Mouse (Mus musculus): ENCODE measurements at regions not wholly inside any gene's neighbourhood (a gene's known extent, or its start where the extent isn't known, plus 50 kb on each side); places are given as distances from the start of the nearest gene placed in this dataset.
"Not testable (repeated sequence)": the region's sequence is repeated elsewhere in the genome, so short reads cannot be mapped to it uniquely, and the experiment has no call there.

GRCm38 (mm10) chr10:70838147-70838546, 182.4 kb upstream of the Phyhipl start:
- H3K27me3 ChIP-seq (ENCODE audit: control insufficient read depth, insufficient read depth, low read length) = no peaks in the 10 kb centered on the region
- H3K27ac ChIP-seq = no peak overlapping the region
- 82% methylated on average over 4 of the region's 4 CpGs for WGBS
- no peaks in the 10 kb centered on the region for H3K4me1 ChIP-seq (ENCODE audit: control insufficient read depth, insufficient read depth, low read length)
- no peaks in the 10 kb centered on the region for H3K36me3 ChIP-seq (ENCODE audit: control insufficient read depth, insufficient read depth, low read length)
- intact Hi-C loops (cut with DNase I) = no loop called here
- no peak overlapping the region for H3K9ac ChIP-seq (ENCODE audit: low read depth, low read length)
- H3K4me3 ChIP-seq = no peak overlapping the region
- no peak for TF ChIP-seq EP300 (IDR thresholded peaks at IDR 0.05; ENCODE audit: insufficient read depth, low read depth, low read length)
- no peak for TF ChIP-seq POLR2A (IDR thresholded peaks at IDR 0.05; ENCODE audit: insufficient read depth, low read depth, low read length)
- no peaks in the 10 kb centered on the region; the same call in 1 of the 2 replicates for H3K79me2 ChIP-seq (replicated peaks; ENCODE audit: control insufficient read depth, insufficient read depth, low read length)
- DNase-seq = no peak

- intact Hi-C loops (cut with DNase I) = no loop called here
- H3K27ac ChIP-seq = no peak overlapping the region
- no peak for DNase-seq
- H3K9ac ChIP-seq (ENCODE audit: low read depth, low read length) = no peak overlapping the region
- WGBS = 84% methylated on average over 6 of the region's 6 CpGs
- H3K27me3 ChIP-seq (ENCODE audit: control insufficient read depth, insufficient read depth, low read length) = no peaks in the 10 kb centered on the region
- H3K4me3 ChIP-seq = no peak overlapping the region
- H3K79me2 ChIP-seq (replicated peaks; ENCODE audit: control insufficient read depth, insufficient read depth, low read length) = no peaks in the 10 kb centered on the region; the same call in 1 of the 2 replicates
- TF ChIP-seq EP300 (IDR thresholded peaks at IDR 0.05; ENCODE audit: insufficient read depth, low read depth, low read length) = no peak
- TF ChIP-seq CTCF (IDR thresholded peaks at IDR 0.05) = no peak
- TF ChIP-seq POLR2A (IDR thresholded peaks at IDR 0.05; ENCODE audit: insufficient read depth, low read depth, low read length) = no peak
- H3K4me1 ChIP-seq (ENCODE audit: control insufficient read depth, insufficient read depth, low read length) = no peaks in the 10 kb centered on the region
- H3K36me3 ChIP-seq (ENCODE audit: control insufficient read depth, insufficient read depth, low read length) = no peaks in the 10 kb centered on the region
Measured at GRCm38 (mm10) chr10:70837326-70837725, 181.6 kb upstream of the Phyhipl start.

- Histone ChIP-seq H3K36me3 (ENCODE audit: control insufficient read depth, insufficient read depth, low read length) (no peaks in the 10 kb centered on the region), H3K27ac (no peak overlapping the region), H3K27me3 (ENCODE audit: control insufficient read depth, insufficient read depth, low read length) (no peaks in the 10 kb centered on the region), H3K9ac (ENCODE audit: low read depth, low read length) (no peak overlapping the region), H3K79me2 (replicated peaks; ENCODE audit: control insufficient read depth, insufficient read depth, low read length) (no peaks in the 10 kb centered on the region; the same call in 1 of the 2 replicates), H3K4me3 (no peak overlapping the region), H3K4me1 (ENCODE audit: control insufficient read depth, insufficient read depth, low read length) (no peaks in the 10 kb centered on the region)
- no peak for TF ChIP-seq POLR2A (IDR thresholded peaks at IDR 0.05; ENCODE audit: insufficient read depth, low read depth, low read length)
- no peak for TF ChIP-seq EP300 (IDR thresholded peaks at IDR 0.05; ENCODE audit: insufficient read depth, low read depth, low read length)
- no peak for TF ChIP-seq CTCF (IDR thresholded peaks at IDR 0.05)
- 53% methylated on average over 4 of the region's 4 CpGs for whole genome bisulfite sequencing
- intact Hi-C loops (cut with DNase I) = no loop called here
- DNase-seq = no peak
Measured at GRCm38 (mm10) chr10:70832616-70833015, 176.9 kb upstream of the Phyhipl start.

GRCm38 (mm10) chr10:70828217-70828616, 172.5 kb upstream of the Phyhipl start:
- 35% methylated on average over 4 of the region's 4 CpGs for WGBS
- no peak for DNase-seq
- Histone ChIP-seq H3K4me3 (no peak overlapping the region), H3K27me3 (ENCODE audit: control insufficient read depth, insufficient read depth, low read length) (no peaks in the 10 kb centered on the region), H3K9ac (ENCODE audit: low read depth, low read length) (no peak overlapping the region), H3K27ac (no peak overlapping the region), H3K79me2 (replicated peaks; ENCODE audit: control insufficient read depth, insufficient read depth, low read length) (no peaks in the 10 kb centered on the region), H3K4me1 (ENCODE audit: control insufficient read depth, insufficient read depth, low read length) (no peaks in the 10 kb centered on the region), H3K36me3 (ENCODE audit: control insufficient read depth, insufficient read depth, low read length) (no peaks in the 10 kb centered on the region)
- intact Hi-C loops (cut with DNase I) = no loop called here
- no peak for TF ChIP-seq CTCF (IDR thresholded peaks at IDR 0.05)
- no peak for TF ChIP-seq POLR2A (IDR thresholded peaks at IDR 0.05; ENCODE audit: insufficient read depth, low read depth, low read length)
- no peak for TF ChIP-seq EP300 (IDR thresholded peaks at IDR 0.05; ENCODE audit: insufficient read depth, low read depth, low read length)

GRCm38 (mm10) chr10:70827522-70827921, 171.8 kb upstream of the Phyhipl start:
- H3K36me3 ChIP-seq (ENCODE audit: control insufficient read depth, insufficient read depth, low read length); H3K27ac ChIP-seq; H3K4me3 ChIP-seq; DNase-seq; H3K9ac ChIP-seq (ENCODE audit: low read depth, low read length); H3K79me2 ChIP-seq (replicated peaks; ENCODE audit: control insufficient read depth, insufficient read depth, low read length); H3K27me3 ChIP-seq (ENCODE audit: control insufficient read depth, insufficient read depth, low read length); intact Hi-C loops (cut with DNase I); H3K4me1 ChIP-seq (ENCODE audit: control insufficient read depth, insufficient read depth, low read length): not testable (repeated sequence)
- 88% methylated on average over 2 of the region's 2 CpGs for WGBS

GRCm38 (mm10) chr10:70826706-70827105, 170.9 kb upstream of the Phyhipl start:
- DNase-seq = no peak
- Histone ChIP-seq H3K27ac (no peak overlapping the region), H3K79me2 (replicated peaks; ENCODE audit: control insufficient read depth, insufficient read depth, low read length) (no peaks in the 10 kb centered on the region), H3K36me3 (ENCODE audit: control insufficient read depth, insufficient read depth, low read length) (no peaks in the 10 kb centered on the region), H3K9ac (ENCODE audit: low read depth, low read length) (no peak overlapping the region), H3K4me3 (no peak overlapping the region), H3K27me3 (ENCODE audit: control insufficient read depth, insufficient read depth, low read length) (no peaks in the 10 kb centered on the region), H3K4me1 (ENCODE audit: control insufficient read depth, insufficient read depth, low read length) (no peaks in the 10 kb centered on the region)
- WGBS = 66% methylated on average over 7 of the region's 7 CpGs
- intact Hi-C loops (cut with DNase I) = no loop called here
- no peak for TF ChIP-seq POLR2A (IDR thresholded peaks at IDR 0.05; ENCODE audit: insufficient read depth, low read depth, low read length)
- TF ChIP-seq CTCF (IDR thresholded peaks at IDR 0.05) = no peak
- TF ChIP-seq EP300 (IDR thresholded peaks at IDR 0.05; ENCODE audit: insufficient read depth, low read depth, low read length) = no peak

Data from heart, adult 2 months (tissue).